Mouse (Mus musculus) ES-Bruce4 (cell line): Measurements from ENCODE around the gene Fbxo36.

ENCODE experiments used
- CTCF ChIP-seq: IDR thresholded peaks from one replicate; pipeline ENCODE4 v1.8.1; 2011; ENCODE audit warnings: low read depth, low read length
- EP300 ChIP-seq: IDR thresholded peaks from 2 replicates; pipeline ENCODE4 v1.6.1; 2011; ENCODE audit warnings: low read depth, low read length; ENCODE audit not compliant: insufficient read depth
- POLR2A ChIP-seq: IDR thresholded peaks from one replicate; pipeline ENCODE4 v1.8.1; 2011; ENCODE audit warnings: low read length; ENCODE audit not compliant: insufficient read depth

GRCm38 (mm10) chr1:84918865-84919264, 79.2 kb downstream of the Fbxo36 start:
- TF ChIP-seq POLR2A (no peak), CTCF (no peak), EP300 (no peak)
